Mouse (Mus musculus): ENCODE data around the gene Il21r.

The Il21r gene

GRCm38 (mm10) chr7:125575738-125576540 is 27.3 kb upstream of the Il21r start:
- DNase-seq, result no peak

- DNase-seq, result peak; percentile 26 to 31
These were observed 26.2 kb upstream of the Il21r start for GRCm38 (mm10) chr7:125576982-125577381.

GRCm38 (mm10) chr7:125577486-125578088 is 25.6 kb upstream of the Il21r start:
- peak; percentile 30 to 36 for DNase-seq

- no peak for DNase-seq
These were observed 25.1 kb upstream of the Il21r start for GRCm38 (mm10) chr7:125578106-125578505.

- no peak for DNase-seq
These were observed 23.5 kb upstream of the Il21r start for GRCm38 (mm10) chr7:125579545-125580219.

GRCm38 (mm10) chr7:125580220-125580549 is 23.0 kb upstream of the Il21r start:
- DNase-seq, result no peak

GRCm38 (mm10) chr7:125580625-125581316 is 22.5 kb upstream of the Il21r start:
- peak in 1 of 2 experiments; percentile 12 for DNase-seq

- DNase-seq, result peak; percentile 87 to 90
These were observed 21.9 kb upstream of the Il21r start for GRCm38 (mm10) chr7:125581317-125581672.

- no peak for DNase-seq
These were observed 19.8 kb upstream of the Il21r start for GRCm38 (mm10) chr7:125583325-125584004.

- no peak for DNase-seq
These were observed 19.2 kb upstream of the Il21r start for GRCm38 (mm10) chr7:125584005-125584369.

- no peak for DNase-seq
These were observed 16.9 kb upstream of the Il21r start for GRCm38 (mm10) chr7:125586355-125586754.

GRCm38 (mm10) chr7:125588721-125589120 is 14.5 kb upstream of the Il21r start:
- no peak for DNase-seq

GRCm38 (mm10) chr7:125589896-125590295 is 13.3 kb upstream of the Il21r start:
- DNase-seq, result no peak

GRCm38 (mm10) chr7:125593831-125594230 is 9.4 kb upstream of the Il21r start:
- no peak for DNase-seq

GRCm38 (mm10) chr7:125596406-125596805 is 6.8 kb upstream of the Il21r start:
- DNase-seq, result no peak

- DNase-seq, result no peak
These were observed 6.1 kb upstream of the Il21r start for GRCm38 (mm10) chr7:125597083-125597482.

GRCm38 (mm10) chr7:125597516-125598347 is 5.5 kb upstream of the Il21r start:
- no peak for DNase-seq

GRCm38 (mm10) chr7:125599373-125599973 is 3.8 kb upstream of the Il21r start:
- DNase-seq, result no peak

GRCm38 (mm10) chr7:125600136-125600535 is 3.1 kb upstream of the Il21r start:
- DNase-seq, result no peak

- DNase-seq, result no peak
These were observed 2.5 kb upstream of the Il21r start for GRCm38 (mm10) chr7:125600612-125601279.

GRCm38 (mm10) chr7:125601280-125601670 is 2.0 kb upstream of the Il21r start:
- no peak for DNase-seq

Data from cerebellum, adult 18-20 months (tissue).